Mouse (Mus musculus) lung, postnatal 0 days (tissue): Measurements from ENCODE around the gene Aebp2. TPM values are rescaled to one million over a fixed set of nuclear protein-coding genes. Genes with fewer than 3 reads are reported as not detected.

Experiments used
- ATAC-seq: fragments of 200-750 bp; cut with Nextera tagmentation; 2 replicates; pipeline ENCODE4 v1.8.0; 2017; ENCODE audit warnings: moderate library complexity
- DNase-seq: peaks from one replicate; pipeline ENCODE4 v3.0.0-alpha.2; 2016; ENCODE audit warnings: low spot score
- H3K27ac ChIP-seq: fragments of 300-500 bp; sonication (generic); 2 replicates; pipeline ENCODE4 v1.5.1; 2014; ENCODE audit warnings: antibody characterized with exemption, mild to moderate bottlenecking, low read length, mixed read lengths
- H3K27me3 ChIP-seq: fragments of 300-500 bp; sonication (generic); replicated peaks from 2 replicates; pipeline ENCODE4 v1.6.1; 2014; ENCODE audit warnings: low read length, mixed read lengths; ENCODE audit not compliant: insufficient read depth
- H3K36me3 ChIP-seq: fragments of 300-500 bp; sonication (generic); 2 replicates; pipeline ENCODE4 v1.6.1; 2014; ENCODE audit warnings: low read length, mixed read lengths; ENCODE audit not compliant: insufficient read depth
- H3K4me1 ChIP-seq: fragments of 300-500 bp; sonication (generic); 2 replicates; pipeline ENCODE4 v1.6.1; 2014; ENCODE audit warnings: antibody characterized with exemption, low read depth, low read length, mixed read lengths; ENCODE audit not compliant: insufficient read depth
- H3K4me2 ChIP-seq: fragments of 300-500 bp; sonication (generic); replicated peaks from 2 replicates; pipeline ENCODE4 v1.6.1; 2014; ENCODE audit warnings: low read depth, mild to moderate bottlenecking, low read length, moderate library complexity, mixed read lengths
- H3K4me3 ChIP-seq: fragments of 300-500 bp; sonication (generic); 2 replicates; pipeline ENCODE4 v1.5.1; 2014; ENCODE audit warnings: low read depth, low read length
- H3K9ac ChIP-seq: fragments of 300-500 bp; sonication (generic); replicated peaks from 2 replicates; pipeline ENCODE4 v1.6.1; 2014; ENCODE audit warnings: low read depth, mild to moderate bottlenecking
- H3K9me3 ChIP-seq: fragments of 300-500 bp; sonication (generic); 2 replicates; pipeline ENCODE4 v1.6.1; 2016; ENCODE audit warnings: low read length, mixed read lengths
- CTCF ChIP-seq: IDR thresholded peaks from 2 replicates; pipeline ENCODE4 v1.5.1; 2016; ENCODE audit warnings: antibody characterized with exemption, mild to moderate bottlenecking
- EP300 ChIP-seq: IDR thresholded peaks from 2 replicates; pipeline ENCODE4 v1.6.1; 2016; ENCODE audit warnings: antibody characterized with exemption, mild to moderate bottlenecking, control low read depth
- WGBS: fragments of 180-500 bp; shearing (Covaris S2); extraction: QIAGEN DNeasy Blood & Tissue Kit; methylation state at CpG from one replicate; pipeline ENCODE4 v1.1.7; 2014; 5-methylcytosine and 5-hydroxymethylcytosine counted together
- polyA plus RNA-seq: library from polyadenylated mRNA; unstranded; fragments of >200 nt; fragmentation: Nextera tagmentation; extraction: Ambion mirVana; gene quantifications from 2 replicates; pipeline ENCODE4 v1.2.1, GENCODE M21; 2015

The Aebp2 gene
- polyA plus RNA-seq, 1 experiment from 2014 or later = 7.6 TPM

- no peak overlapping the region for H3K4me3 ChIP-seq
- TF ChIP-seq EP300 (no peak), CTCF (no peak)
- DNase-seq (no peak), ATAC-seq (no peak)
- WGBS = 69% methylated on average over 12 of the region's 12 CpGs
- H3K4me1 ChIP-seq = no peaks in the 10 kb centered on the region
- H3K4me2 ChIP-seq = no peak overlapping the region
- H3K9ac ChIP-seq = no peak overlapping the region
- H3K36me3 ChIP-seq = no peaks in the 10 kb centered on the region
- H3K27me3 ChIP-seq = no peaks in the 10 kb centered on the region
- H3K27ac ChIP-seq = no peak overlapping the region
- H3K9me3 ChIP-seq = no peaks in the 10 kb centered on the region
These were observed 73.9 kb downstream of the Aebp2 start for GRCm38 (mm10) chr6:140696192-140696879.

- H3K4me2 ChIP-seq = no peak overlapping the region
- no peaks in the 10 kb centered on the region for H3K4me1 ChIP-seq
- H3K9ac ChIP-seq = no peak overlapping the region
- WGBS = 75% methylated on average over 11 of the region's 11 CpGs
- ATAC-seq = peak; percentile 40; the same call in 1 of the 2 replicates
- H3K9me3 ChIP-seq = no peaks in the 10 kb centered on the region
- H3K4me3 ChIP-seq = no peak overlapping the region
- DNase-seq = no peak
- TF ChIP-seq CTCF (no peak), EP300 (no peak)
- H3K27ac ChIP-seq = no peak overlapping the region
- H3K36me3 ChIP-seq = no peaks in the 10 kb centered on the region
- no peaks in the 10 kb centered on the region for H3K27me3 ChIP-seq
These were observed 75.5 kb downstream of the Aebp2 start for GRCm38 (mm10) chr6:140697994-140698393.

GRCm38 (mm10) chr6:140698596-140698995 lies 76.1 kb downstream of the Aebp2 start:
- Histone ChIP-seq H3K9ac (no peak overlapping the region), H3K9me3 (no peaks in the 10 kb centered on the region), H3K27me3 (no peaks in the 10 kb centered on the region), H3K36me3 (no peaks in the 10 kb centered on the region), H3K4me1 (no peaks in the 10 kb centered on the region), H3K4me3 (no peak overlapping the region), H3K27ac (no peak overlapping the region), H3K4me2 (no peak overlapping the region)
- 77% methylated on average over 1 of the region's 1 CpGs for WGBS
- ATAC-seq (no peak), DNase-seq (no peak)
- no peak for TF ChIP-seq CTCF
- no peak for TF ChIP-seq EP300

GRCm38 (mm10) chr6:140701259-140701658 lies 78.8 kb downstream of the Aebp2 start:
- DNase-seq (no peak), ATAC-seq (no peak)
- no peaks in the 10 kb centered on the region for H3K27me3 ChIP-seq
- no peaks in the 10 kb centered on the region; the same call in 1 of the 2 replicates for H3K9me3 ChIP-seq
- no peak overlapping the region for H3K9ac ChIP-seq
- no peak overlapping the region for H3K27ac ChIP-seq
- TF ChIP-seq CTCF (no peak), EP300 (no peak)
- no peaks in the 10 kb centered on the region for H3K4me1 ChIP-seq
- no peaks in the 10 kb centered on the region for H3K36me3 ChIP-seq
- no peak overlapping the region for H3K4me2 ChIP-seq
- no peak overlapping the region for H3K4me3 ChIP-seq
- WGBS = 73% methylated on average over 6 of the region's 6 CpGs

- Histone ChIP-seq H3K27me3 (no peaks in the 10 kb centered on the region), H3K27ac (no peak overlapping the region), H3K9ac (no peak overlapping the region), H3K4me1 (no peaks in the 10 kb centered on the region), H3K9me3 (no peaks in the 10 kb centered on the region; the same call in 1 of the 2 replicates), H3K4me2 (no peak overlapping the region), H3K36me3 (no peaks in the 10 kb centered on the region), H3K4me3 (no peak overlapping the region)
- no peak for ATAC-seq
- WGBS = 94% methylated on average over 10 of the region's 10 CpGs
- DNase-seq = no peak
- TF ChIP-seq CTCF (no peak), EP300 (no peak)
These were observed 82.7 kb downstream of the Aebp2 start for GRCm38 (mm10) chr6:140705132-140705531.

- H3K9me3 ChIP-seq = no peaks in the 10 kb centered on the region; the same call in 1 of the 2 replicates
- no peaks in the 10 kb centered on the region for H3K36me3 ChIP-seq
- H3K27ac ChIP-seq = no peak overlapping the region
- 90% methylated on average over 5 of the region's 5 CpGs for WGBS
- no peaks in the 10 kb centered on the region for H3K27me3 ChIP-seq
- TF ChIP-seq EP300 = no peak
- no peak for TF ChIP-seq CTCF
- no peak overlapping the region for H3K4me2 ChIP-seq
- no peak overlapping the region for H3K9ac ChIP-seq
- no peaks in the 10 kb centered on the region for H3K4me1 ChIP-seq
- ATAC-seq (no peak), DNase-seq (no peak)
- no peak overlapping the region for H3K4me3 ChIP-seq
These were observed 83.6 kb downstream of the Aebp2 start for GRCm38 (mm10) chr6:140706056-140706455.
